Mouse (Mus musculus) lung, postnatal 0 days (tissue): ENCODE results near the gene Efhd1. TPM values are rescaled to one million over a fixed set of nuclear protein-coding genes. Genes with fewer than 3 reads are reported as not detected.

Experiments
- ATAC-seq: fragments of 200-750 bp; cut with Nextera tagmentation; 2 replicates; pipeline ENCODE4 v1.8.0; 2017; ENCODE audit warnings: moderate library complexity
- DNase-seq: peaks from one replicate; pipeline ENCODE4 v3.0.0-alpha.2; 2016; ENCODE audit warnings: low spot score
- H3K27ac ChIP-seq: fragments of 300-500 bp; sonication (generic); 2 replicates; pipeline ENCODE4 v1.5.1; 2014; ENCODE audit warnings: antibody characterized with exemption, mild to moderate bottlenecking, low read length, mixed read lengths
- H3K27me3 ChIP-seq: fragments of 300-500 bp; sonication (generic); replicated peaks from 2 replicates; pipeline ENCODE4 v1.6.1; 2014; ENCODE audit warnings: low read length, mixed read lengths; ENCODE audit not compliant: insufficient read depth
- H3K36me3 ChIP-seq: fragments of 300-500 bp; sonication (generic); 2 replicates; pipeline ENCODE4 v1.6.1; 2014; ENCODE audit warnings: low read length, mixed read lengths; ENCODE audit not compliant: insufficient read depth
- H3K4me1 ChIP-seq: fragments of 300-500 bp; sonication (generic); 2 replicates; pipeline ENCODE4 v1.6.1; 2014; ENCODE audit warnings: antibody characterized with exemption, low read depth, low read length, mixed read lengths; ENCODE audit not compliant: insufficient read depth
- H3K4me2 ChIP-seq: fragments of 300-500 bp; sonication (generic); replicated peaks from 2 replicates; pipeline ENCODE4 v1.6.1; 2014; ENCODE audit warnings: low read depth, mild to moderate bottlenecking, low read length, moderate library complexity, mixed read lengths
- H3K4me3 ChIP-seq: fragments of 300-500 bp; sonication (generic); 2 replicates; pipeline ENCODE4 v1.5.1; 2014; ENCODE audit warnings: low read depth, low read length
- H3K9ac ChIP-seq: fragments of 300-500 bp; sonication (generic); replicated peaks from 2 replicates; pipeline ENCODE4 v1.6.1; 2014; ENCODE audit warnings: low read depth, mild to moderate bottlenecking
- H3K9me3 ChIP-seq: fragments of 300-500 bp; sonication (generic); 2 replicates; pipeline ENCODE4 v1.6.1; 2016; ENCODE audit warnings: low read length, mixed read lengths
- CTCF ChIP-seq: IDR thresholded peaks from 2 replicates; pipeline ENCODE4 v1.5.1; 2016; ENCODE audit warnings: antibody characterized with exemption, mild to moderate bottlenecking
- EP300 ChIP-seq: IDR thresholded peaks from 2 replicates; pipeline ENCODE4 v1.6.1; 2016; ENCODE audit warnings: antibody characterized with exemption, mild to moderate bottlenecking, control low read depth
- WGBS: fragments of 180-500 bp; shearing (Covaris S2); extraction: QIAGEN DNeasy Blood & Tissue Kit; methylation state at CpG from one replicate; pipeline ENCODE4 v1.1.7; 2014; 5-methylcytosine and 5-hydroxymethylcytosine counted together
- polyA plus RNA-seq: library from polyadenylated mRNA; unstranded; fragments of >200 nt; fragmentation: Nextera tagmentation; extraction: Ambion mirVana; gene quantifications from 2 replicates; pipeline ENCODE4 v1.2.1, GENCODE M21; 2015

Gene Efhd1
- polyA plus RNA-seq, 1 experiment from 2014 or later, result 0.69 TPM

- Histone ChIP-seq H3K36me3 (no peaks in the 10 kb centered on the region), H3K4me3 (no peak overlapping the region), H3K4me2 (no peak overlapping the region), H3K27ac (no peak overlapping the region), H3K27me3 (no peaks in the 10 kb centered on the region), H3K4me1 (no peaks in the 10 kb centered on the region), H3K9ac (no peak overlapping the region), H3K9me3 (no peaks in the 10 kb centered on the region)
- WGBS, result 39% methylated on average over 4 of the region's 4 CpGs
- no peak for DNase-seq
- ATAC-seq, result no peak
- TF ChIP-seq CTCF (no peak), EP300 (no peak)
Observed at GRCm38 (mm10) chr1:87294951-87295350, 30.8 kb downstream of the Efhd1 start.

DNA sequence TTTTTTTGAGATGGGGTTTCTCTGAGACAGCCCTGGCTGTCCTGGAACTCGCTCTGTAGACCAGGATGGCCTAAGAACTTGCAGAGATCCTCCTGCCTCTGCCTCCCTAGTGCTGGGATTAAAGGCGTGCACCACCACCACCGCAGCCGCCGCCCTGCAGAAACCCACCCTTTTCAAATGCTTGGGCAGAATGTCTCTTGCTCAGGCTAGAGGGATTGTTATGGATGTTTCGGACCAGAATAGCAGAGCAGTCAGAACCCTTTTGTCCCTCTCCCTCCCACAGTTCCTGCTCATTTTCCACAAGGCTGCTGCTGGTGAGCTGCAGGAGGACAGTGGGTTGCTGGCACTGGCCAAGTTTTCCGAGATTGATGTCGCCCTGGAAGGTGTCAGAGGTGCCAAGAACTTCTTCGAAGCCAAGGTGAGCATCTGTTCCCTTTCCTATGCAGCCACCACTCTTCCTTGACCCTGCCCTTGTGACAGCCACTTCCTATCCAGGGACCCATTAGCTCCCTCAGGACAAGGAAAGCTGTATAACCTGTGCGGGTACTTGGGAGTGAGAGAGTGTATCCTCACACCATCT lies 33.3 kb downstream of the Efhd1 start:
- no peaks in the 10 kb centered on the region for H3K36me3 ChIP-seq
- H3K27me3 ChIP-seq, result no peaks in the 10 kb centered on the region
- no peak overlapping the region for H3K4me2 ChIP-seq
- ATAC-seq (no peak), DNase-seq (no peak)
- H3K4me3 ChIP-seq, result no peak overlapping the region
- no peak for TF ChIP-seq EP300
- TF ChIP-seq CTCF, result no peak
- H3K27ac ChIP-seq, result no peak overlapping the region
- 83% methylated on average over 10 of the region's 10 CpGs for WGBS
- H3K9ac ChIP-seq, result no peak overlapping the region
- no peaks in the 10 kb centered on the region for H3K4me1 ChIP-seq
- no peaks in the 10 kb centered on the region for H3K9me3 ChIP-seq

GRCm38 (mm10) chr1:87300360-87301286 lies 36.5 kb downstream of the Efhd1 start:
- H3K27ac ChIP-seq, result no peak overlapping the region
- no peaks in the 10 kb centered on the region for H3K36me3 ChIP-seq
- H3K4me3 ChIP-seq, result no peak overlapping the region
- H3K9ac ChIP-seq, result no peak overlapping the region
- no peaks in the 10 kb centered on the region for H3K4me1 ChIP-seq
- ATAC-seq (no peak), DNase-seq (no peak)
- WGBS, result 49% methylated on average over 14 of the region's 14 CpGs
- H3K9me3 ChIP-seq, result no peaks in the 10 kb centered on the region
- no peak overlapping the region for H3K4me2 ChIP-seq
- TF ChIP-seq CTCF, result no peak
- TF ChIP-seq EP300, result no peak
- H3K27me3 ChIP-seq, result no peaks in the 10 kb centered on the region

- no peak overlapping the region for H3K9ac ChIP-seq
- H3K4me1 ChIP-seq, result no peaks in the 10 kb centered on the region
- H3K9me3 ChIP-seq, result no peaks in the 10 kb centered on the region
- ATAC-seq, result no peak
- H3K4me3 ChIP-seq, result no peak overlapping the region
- no peak for DNase-seq
- H3K4me2 ChIP-seq, result no peak overlapping the region
- 91% methylated on average over 2 of the region's 2 CpGs for WGBS
- no peaks in the 10 kb centered on the region for H3K27me3 ChIP-seq
- TF ChIP-seq EP300 (no peak), CTCF (no peak)
- H3K27ac ChIP-seq, result no peak overlapping the region
- H3K36me3 ChIP-seq, result no peaks in the 10 kb centered on the region
Observed at GRCm38 (mm10) chr1:87301971-87302370, 37.8 kb downstream of the Efhd1 start.

GRCm38 (mm10) chr1:87308952-87309351 lies 44.8 kb downstream of the Efhd1 start:
- WGBS, result 66% methylated on average over 3 of the region's 3 CpGs
- Histone ChIP-seq H3K9me3 (no peaks in the 10 kb centered on the region), H3K36me3 (no peaks in the 10 kb centered on the region), H3K4me3 (no peak overlapping the region), H3K9ac (no peak overlapping the region), H3K4me2 (no peak overlapping the region), H3K27ac (no peak overlapping the region), H3K27me3 (no peaks in the 10 kb centered on the region), H3K4me1 (no peaks in the 10 kb centered on the region)
- ATAC-seq (no peak), DNase-seq (no peak)
- TF ChIP-seq EP300, result no peak
- TF ChIP-seq CTCF, result no peak

DNA sequence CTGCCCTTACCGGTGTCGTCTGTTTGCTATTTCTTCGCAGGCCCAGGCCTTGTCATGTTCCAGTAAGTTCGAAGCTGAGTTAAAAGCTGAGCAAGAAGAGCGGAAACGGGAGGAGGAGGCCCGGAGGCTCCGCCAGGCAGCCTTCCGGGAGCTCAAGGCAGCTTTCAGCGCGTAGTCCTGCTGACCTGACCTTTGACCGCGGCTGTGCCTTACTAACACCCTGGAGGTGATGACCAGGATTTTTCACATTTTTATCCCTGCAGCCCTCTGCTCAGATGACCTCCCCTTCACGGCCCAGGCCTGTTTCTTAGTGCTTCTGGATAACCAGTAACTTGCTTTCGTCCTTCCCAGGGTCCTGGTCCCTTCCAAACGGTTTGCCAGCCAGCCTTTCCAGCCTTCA lies 45.5 kb downstream of the Efhd1 start:
- Histone ChIP-seq H3K4me1 (no peaks in the 10 kb centered on the region), H3K4me3 (no peak overlapping the region), H3K27ac (no peak overlapping the region), H3K27me3 (no peaks in the 10 kb centered on the region), H3K9me3 (no peaks in the 10 kb centered on the region), H3K36me3 (no peaks in the 10 kb centered on the region), H3K9ac (no peak overlapping the region), H3K4me2 (no peak overlapping the region)
- 68% methylated on average over 16 of the region's 16 CpGs for WGBS
- no peak for ATAC-seq
- DNase-seq, result no peak
- TF ChIP-seq EP300 (no peak), CTCF (no peak)
